In genomic region chr6:128808532-128808931, GRCm38 (mm10) we compare ENCODE assay signal across 10 mouse cellular contexts. TPM values are rescaled to one million over a fixed set of nuclear protein-coding genes. Genes with fewer than 3 reads are reported as not detected.
DNase-seq lines count a peak whose midpoint lies in the region; ATAC-seq and TF ChIP-seq lines count a peak whose summit lies in the region.
"Had no signal": no experiment of that assay in that cellular context is flagged by ENCODE, and none has a peak within 500 bp of the region (broad histone marks: within the 10 kb centered on the region; RNA-seq: fewer than 3 reads in every experiment).

No protein-coding gene starts in this region.

- H3K27ac ChIP-seq in heart, embryonic 11.5 days (ENCODE audit: low read depth, low read length): no peak overlapping the region
- H3K27ac ChIP-seq in lung, embryonic 14.5 days (ENCODE audit: low read depth): no peak overlapping the region
- H3K27ac ChIP-seq: hindbrain, embryonic 15.5 days had no signal

- no peak overlapping the region for H3K9ac ChIP-seq in heart, embryonic 11.5 days (ENCODE audit: low read depth, low read length)
- H3K9ac ChIP-seq in lung, embryonic 14.5 days: no peak overlapping the region
- H3K9ac ChIP-seq: hindbrain, embryonic 15.5 days had no signal

- DNase-seq in heart, postnatal 4 days: peak; percentile 31
- DNase-seq in A20 (ENCODE audit: low read depth, low spot score): peak; percentile 88
- peak; percentile 68 for DNase-seq in lung, embryonic 14.5 days
- DNase-seq in thymus, postnatal 36 days: peak; percentile 72 to 75
- no peak for DNase-seq in gastrocnemius, postnatal 4 days (ENCODE audit: low spot score in 2 of 2)
- DNase-seq in frontal cortex, postnatal 25 days (ENCODE audit: low spot score in 2 of 2): no peak

- no peak overlapping the region for H3K4me3 ChIP-seq in heart, embryonic 11.5 days (ENCODE audit: low read depth, low read length)
- no peak overlapping the region for H3K4me3 ChIP-seq in lung, embryonic 14.5 days (ENCODE audit: low read depth, low read length)
- H3K4me3 ChIP-seq: hindbrain, embryonic 15.5 days had no signal

- no peak for ATAC-seq in heart, embryonic 11.5 days (replicated peaks; ENCODE audit: insufficient number of reproducible peaks, low FRiP score, low TSS enrichment)
- peak; percentile 67 for ATAC-seq in activated CD4-positive, CD25-positive, alpha-beta regulatory T cell, adult 4 months
- ATAC-seq in lung, embryonic 14.5 days (ENCODE audit: insufficient read depth): no peak

- H3K27me3 ChIP-seq in heart, embryonic 11.5 days (ENCODE audit: control insufficient read depth, insufficient read depth, low read length): no peaks in the 10 kb centered on the region
- no peaks in the 10 kb centered on the region for H3K27me3 ChIP-seq in lung, embryonic 14.5 days (ENCODE audit: insufficient read depth, low read length)
- H3K27me3 ChIP-seq: hindbrain, embryonic 15.5 days had no signal

- 82% methylated on average over 5 of the region's 5 CpGs for WGBS in heart, embryonic 11.5 days (ENCODE audit: insufficient replicate concordance)
- WGBS in lung, embryonic 14.5 days: 86% methylated on average over 5 of the region's 5 CpGs

- no peaks in the 10 kb centered on the region for H3K9me3 ChIP-seq in heart, embryonic 11.5 days (replicated peaks; ENCODE audit: control insufficient read depth, low read length)
- H3K9me3 ChIP-seq in lung, embryonic 14.5 days (ENCODE audit: low read depth, low read length): no peaks in the 10 kb centered on the region
- H3K9me3 ChIP-seq: hindbrain, embryonic 15.5 days had no signal

- no peak overlapping the region for H3K4me2 ChIP-seq in heart, embryonic 11.5 days
- H3K4me2 ChIP-seq in lung, embryonic 14.5 days: no peak overlapping the region
- H3K4me2 ChIP-seq: hindbrain, embryonic 15.5 days had no signal

- H3K4me1 ChIP-seq in heart, embryonic 11.5 days (ENCODE audit: control insufficient read depth, insufficient read depth, low read length): no peaks in the 10 kb centered on the region
- no peaks in the 10 kb centered on the region for H3K4me1 ChIP-seq in lung, embryonic 14.5 days (ENCODE audit: insufficient read depth)
- H3K4me1 ChIP-seq: hindbrain, embryonic 15.5 days had no signal

- H3K36me3 ChIP-seq in heart, embryonic 11.5 days (ENCODE audit: control insufficient read depth, insufficient read depth, low read length): no peaks in the 10 kb centered on the region
- no peaks in the 10 kb centered on the region for H3K36me3 ChIP-seq in lung, embryonic 14.5 days (ENCODE audit: insufficient read depth)
- H3K36me3 ChIP-seq: hindbrain, embryonic 15.5 days had no signal

- TF ChIP-seq CTCF in lung, embryonic 14.5 days (IDR thresholded peaks at IDR 0.05; ENCODE audit: low read depth): peak; percentile 64

RNA-seq across cellular contexts. Expression of gene Gm44511, which starts 17.6 kb away (rescaled TPM):
- total RNA-seq in heart, postnatal 4 days (2021): not detected
- polyA plus RNA-seq in heart, embryonic 11.5 days (2014; fragmentation: Nextera tagmentation; extraction: Ambion mirVana): not detected in 2 replicates
- not detected for polyA plus RNA-seq in activated CD4-positive, CD25-positive, alpha-beta regulatory T cell, adult 4 months (2017; shearing (Covaris generic))
- polyA plus RNA-seq in lung, embryonic 14.5 days (2014; fragmentation: Nextera tagmentation; extraction: Ambion mirVana): not detected in 2 replicates
- total RNA-seq in gastrocnemius, postnatal 4 days (2021): not detected
- polyA plus RNA-seq: hindbrain, embryonic 15.5 days; neural tube, embryonic 14.5 days had no signal

RNA-seq across cellular contexts. Expression of gene Klrb1b, which starts 17.6 kb away (rescaled TPM):
- not detected for total RNA-seq in heart, postnatal 4 days (2021)
- polyA plus RNA-seq in heart, embryonic 11.5 days (2014; fragmentation: Nextera tagmentation; extraction: Ambion mirVana): not detected in 2 replicates
- not detected for polyA plus RNA-seq in activated CD4-positive, CD25-positive, alpha-beta regulatory T cell, adult 4 months (2017; shearing (Covaris generic))
- not detected in 2 replicates for polyA plus RNA-seq in lung, embryonic 14.5 days (2014; fragmentation: Nextera tagmentation; extraction: Ambion mirVana)
- total RNA-seq in gastrocnemius, postnatal 4 days (2021): not detected
- polyA plus RNA-seq: hindbrain, embryonic 15.5 days; neural tube, embryonic 14.5 days had no signal

RNA-seq across cellular contexts. Expression of gene Klrb1c, which starts 19.5 kb away (rescaled TPM):
- not detected for total RNA-seq in heart, postnatal 4 days (2021)
- polyA plus RNA-seq in heart, embryonic 11.5 days (2014; fragmentation: Nextera tagmentation; extraction: Ambion mirVana): not detected in 2 replicates
- polyA plus RNA-seq in activated CD4-positive, CD25-positive, alpha-beta regulatory T cell, adult 4 months (2017; shearing (Covaris generic)): 1 to 10 TPM; 1.5 to 3.8 TPM
- polyA plus RNA-seq in lung, embryonic 14.5 days (2014; fragmentation: Nextera tagmentation; extraction: Ambion mirVana): 0.26 and 0.32 TPM in 2 replicates
- under 1 TPM; 0.15 to 0.16 TPM for total RNA-seq in gastrocnemius, postnatal 4 days (2021)
- polyA plus RNA-seq: hindbrain, embryonic 15.5 days; neural tube, embryonic 14.5 days had no signal

Comparison
In these comparisons a context has a peak if more than half of its experiments do, and no peak if none do; other contexts are left out.
1. DNase-seq: peak in heart, postnatal 4 days (single experiment), A20 (single experiment), lung, embryonic 14.5 days (single experiment) and thymus, postnatal 36 days (2 of 2); none in gastrocnemius, postnatal 4 days (0 of 2) and frontal cortex, postnatal 25 days (0 of 2).